Mouse (Mus musculus): Measurements from ENCODE around the gene Pcbd2.

The Pcbd2 gene

GRCm38 (mm10) chr13:55733628-55734502 lies 6.7 kb downstream of the Pcbd2 start:
- no peak for DNase-seq (ENCODE audit: extremely low spot score)

DNA sequence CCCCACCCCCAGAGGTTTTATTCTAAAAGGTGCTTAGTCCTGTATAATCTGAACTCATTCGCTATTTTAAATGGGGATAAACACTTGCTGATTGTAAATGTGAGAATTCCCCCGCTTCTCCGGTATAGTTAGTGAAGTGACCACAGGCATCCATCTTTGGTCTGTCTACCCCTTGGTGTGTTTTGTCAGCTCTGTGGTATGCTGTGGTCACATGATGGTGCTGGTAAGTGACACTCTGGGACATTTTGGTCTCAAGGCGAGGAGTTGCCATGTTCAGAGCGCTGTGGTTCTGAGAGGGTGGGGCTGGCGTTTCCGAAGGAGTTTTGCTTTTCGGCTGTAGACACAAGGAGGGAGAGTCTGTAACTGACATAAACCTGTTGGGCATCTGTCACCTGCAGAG lies 10.7 kb downstream of the Pcbd2 start:
- no peak for DNase-seq (ENCODE audit: extremely low spot score)

- no peak for DNase-seq (ENCODE audit: extremely low spot score)
Measured at GRCm38 (mm10) chr13:55742306-55742705, 15.1 kb downstream of the Pcbd2 start.

- no peak for DNase-seq (ENCODE audit: extremely low spot score)
Measured at GRCm38 (mm10) chr13:55754380-55754779, 27.2 kb downstream of the Pcbd2 start.

DNA sequence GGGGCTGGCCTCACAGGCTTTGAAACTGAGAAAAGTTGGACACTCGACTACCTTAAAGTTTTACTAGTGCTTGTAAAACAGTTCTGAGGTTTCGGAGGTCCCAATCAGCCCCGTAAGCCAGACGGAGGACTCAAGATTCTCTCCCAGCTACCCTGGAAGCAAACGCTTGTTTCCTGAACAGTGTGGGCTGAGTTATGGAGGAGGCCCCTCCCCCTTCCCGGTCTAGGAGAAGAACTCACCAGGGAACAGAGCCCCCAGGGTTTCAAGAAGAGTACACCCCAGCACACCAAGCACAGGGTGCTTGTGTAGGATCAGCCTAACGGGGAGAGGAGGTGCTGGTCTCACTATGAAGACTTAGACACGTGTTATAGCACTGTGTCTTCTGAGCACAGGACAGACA lies 29.6 kb downstream of the Pcbd2 start:
- peak; percentile 41 for DNase-seq (ENCODE audit: extremely low spot score)

- no peak for DNase-seq (ENCODE audit: extremely low spot score)
Measured at GRCm38 (mm10) chr13:55757645-55758044, 30.5 kb downstream of the Pcbd2 start.

- no peak for DNase-seq (ENCODE audit: extremely low spot score)
Measured at GRCm38 (mm10) chr13:55760576-55760975, 33.4 kb downstream of the Pcbd2 start.

DNA sequence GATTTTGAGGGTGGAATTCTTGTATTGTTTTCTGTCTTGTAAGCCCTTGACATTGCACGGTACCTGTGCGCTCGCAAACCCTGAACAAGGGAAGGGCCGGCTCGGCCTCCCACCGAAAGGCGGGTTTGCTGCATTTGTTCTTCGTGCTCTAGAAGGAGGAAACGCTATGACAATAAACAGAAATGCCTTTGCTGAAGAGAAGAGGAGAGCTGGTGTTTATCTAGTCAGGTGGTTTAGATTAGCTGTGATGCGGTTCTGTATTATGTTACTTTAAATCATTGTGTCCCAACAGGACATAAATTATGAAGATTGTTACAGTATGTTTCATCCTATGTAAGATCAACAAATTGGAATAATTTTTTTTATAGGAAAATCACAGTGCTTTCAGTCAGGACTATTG lies 34.3 kb downstream of the Pcbd2 start:
- no peak for DNase-seq (ENCODE audit: extremely low spot score)

- DNase-seq (ENCODE audit: extremely low spot score): no peak
Measured at GRCm38 (mm10) chr13:55774352-55774751, 47.2 kb downstream of the Pcbd2 start.

- peak; percentile 32 for DNase-seq (ENCODE audit: extremely low spot score)
Measured at GRCm38 (mm10) chr13:55775056-55775455, 47.9 kb downstream of the Pcbd2 start.

- no peak for DNase-seq (ENCODE audit: extremely low spot score)
Measured at GRCm38 (mm10) chr13:55784268-55784667, 57.1 kb downstream of the Pcbd2 start, which contains the start of gene Catsper3. Catsper3 (plus strand) TSS chr13:55784568.

DNA sequence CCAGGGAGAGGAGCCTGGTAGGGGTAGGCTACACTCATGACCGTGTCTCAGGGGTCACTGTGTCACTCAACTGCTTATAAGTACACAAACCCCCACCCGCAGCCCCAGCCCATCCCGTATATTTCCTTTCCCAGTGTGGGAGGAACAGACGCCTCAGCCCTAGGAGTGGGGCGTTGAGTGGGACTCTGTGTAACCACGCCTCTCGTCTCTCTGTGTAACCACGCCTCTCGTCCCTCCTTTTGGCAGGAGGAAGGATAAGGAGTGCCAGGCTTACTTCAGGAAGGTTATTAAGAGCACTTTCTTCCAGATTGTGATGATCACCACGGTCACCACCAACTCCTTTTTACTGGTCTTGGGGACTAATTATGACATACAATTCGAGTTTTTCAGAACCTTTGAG lies 59.0 kb downstream of the Pcbd2 start:
- no peak for DNase-seq (ENCODE audit: extremely low spot score)

- DNase-seq (ENCODE audit: extremely low spot score): no peak
Measured at GRCm38 (mm10) chr13:55801246-55801645, 74.1 kb downstream of the Pcbd2 start.

- no peak for DNase-seq (ENCODE audit: extremely low spot score)
Measured at GRCm38 (mm10) chr13:55803973-55804372, 76.8 kb downstream of the Pcbd2 start.

GRCm38 (mm10) chr13:55809041-55809623 lies 82.0 kb downstream of the Pcbd2 start:
- DNase-seq (ENCODE audit: extremely low spot score): no peak

DNA sequence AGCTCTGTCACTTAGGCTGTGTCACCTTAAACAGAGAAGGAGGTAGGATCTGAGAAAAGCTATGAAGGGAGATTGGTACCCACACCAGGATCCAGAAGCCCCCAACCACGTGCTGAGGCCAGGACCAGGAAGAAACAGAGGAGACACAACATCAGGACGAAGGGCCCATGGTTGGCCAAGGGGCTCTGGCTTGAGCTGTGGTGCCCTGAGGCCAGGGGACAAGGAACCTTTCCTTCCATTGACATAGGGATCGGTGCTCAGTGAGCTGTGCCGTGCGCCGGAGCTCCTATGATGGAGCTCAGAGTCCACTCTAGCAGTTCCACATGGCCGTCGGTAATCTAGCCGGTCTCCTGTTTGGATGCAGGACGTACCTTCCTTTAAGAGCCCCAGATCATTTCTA lies 82.5 kb downstream of the Pcbd2 start:
- no peak for DNase-seq (ENCODE audit: extremely low spot score)

DNA sequence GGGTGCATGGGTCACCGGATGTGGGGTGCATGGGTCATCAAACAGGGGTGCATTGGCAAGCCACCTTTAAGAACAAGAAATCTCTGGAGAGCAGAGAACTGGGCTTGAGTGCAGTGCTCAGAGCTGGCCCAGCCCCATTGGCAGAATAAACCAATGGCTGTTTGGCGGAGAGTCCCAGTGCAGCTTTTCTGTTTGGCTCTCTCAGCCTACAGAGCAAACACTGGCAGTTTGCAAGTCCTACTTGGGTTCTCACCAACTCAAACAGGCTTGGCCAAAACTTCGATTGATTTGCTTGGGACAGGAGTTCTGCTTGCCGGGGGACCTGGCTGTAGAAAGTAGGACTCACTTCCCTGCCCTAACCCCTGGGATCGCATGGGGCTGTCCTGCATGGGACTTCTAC lies 83.8 kb downstream of the Pcbd2 start:
- DNase-seq (ENCODE audit: extremely low spot score): no peak

DNA sequence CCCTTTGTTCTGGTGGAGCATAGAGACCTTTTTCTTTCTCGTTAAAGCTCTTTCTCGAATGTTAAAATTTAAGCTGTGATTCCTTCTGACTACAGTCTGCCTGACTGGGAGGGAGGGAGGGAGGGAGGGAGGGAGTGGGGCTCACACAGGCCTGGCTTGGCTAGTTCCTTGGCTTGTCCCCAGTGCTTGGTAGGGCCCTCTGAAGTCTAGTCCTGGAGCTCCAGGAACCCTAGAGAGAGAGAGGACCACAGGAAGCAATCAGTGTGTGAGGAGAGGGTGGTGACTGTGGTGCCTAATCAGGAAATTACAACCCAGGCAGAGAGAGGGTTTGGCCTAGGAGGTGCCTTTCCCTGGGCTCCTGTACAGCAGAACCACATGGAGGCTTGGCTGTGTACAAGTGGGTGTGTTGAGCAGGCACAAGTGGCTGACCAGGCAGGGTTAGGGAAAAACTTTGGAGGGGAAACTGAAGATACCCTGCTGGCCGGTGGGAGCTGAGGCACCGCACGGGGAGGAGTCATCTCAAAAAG lies 86.4 kb downstream of the Pcbd2 start:
- DNase-seq (ENCODE audit: extremely low spot score): no peak

DNA sequence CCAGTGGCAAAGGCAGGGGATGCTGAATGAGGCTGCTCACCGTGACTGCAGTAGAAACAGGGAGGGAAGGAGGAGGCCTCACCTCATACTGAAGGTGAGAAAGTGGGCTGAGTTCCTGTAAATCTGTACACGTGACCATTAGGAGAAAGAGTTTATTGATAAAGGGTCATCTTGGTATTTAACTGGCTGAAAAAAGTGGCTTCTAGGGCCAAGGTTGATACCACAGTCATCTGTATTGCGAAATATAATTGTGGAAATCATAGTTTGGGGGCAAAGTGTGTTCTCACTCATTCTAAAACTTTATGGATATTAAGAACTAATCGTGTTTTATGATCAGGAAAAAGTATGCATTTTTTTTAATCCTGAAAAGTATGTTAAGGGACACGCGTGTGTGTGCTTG lies 87.7 kb downstream of the Pcbd2 start:
- DNase-seq (ENCODE audit: extremely low spot score): no peak

- no peak for DNase-seq (ENCODE audit: extremely low spot score)
Measured at GRCm38 (mm10) chr13:55822499-55822898, 95.3 kb downstream of the Pcbd2 start.

GRCm38 (mm10) chr13:55824151-55824945 lies 97.2 kb downstream of the Pcbd2 start:
- no peak for DNase-seq (ENCODE audit: extremely low spot score)

DNA sequence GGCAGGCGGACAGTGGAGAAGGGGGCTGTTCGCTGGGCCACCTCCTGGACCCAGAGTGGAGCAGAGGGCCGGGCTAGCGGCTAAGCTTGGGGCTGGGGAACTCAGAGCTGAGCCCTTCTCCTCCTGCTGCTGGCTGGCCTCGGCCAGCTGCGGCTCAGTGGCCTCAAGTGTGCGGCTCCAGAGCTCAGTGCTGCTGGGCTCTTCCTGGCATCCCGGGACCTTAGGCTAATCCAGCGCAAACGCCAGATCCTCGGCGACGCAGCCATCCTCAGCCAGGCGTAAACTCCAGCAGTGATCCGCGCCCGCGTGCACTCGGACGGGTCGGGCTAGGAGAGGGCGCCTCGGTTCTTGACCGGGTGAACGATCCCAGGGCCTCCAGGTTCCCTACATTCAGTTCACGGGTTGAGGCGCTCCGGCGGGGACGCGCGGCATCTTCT lies 98.1 kb downstream of the Pcbd2 start:
- DNase-seq (ENCODE audit: extremely low spot score): no peak
